Mouse (Mus musculus) forebrain, embryonic 13.5 days (tissue): ENCODE measurements around the gene Clec16a. TPM values are rescaled to one million over a fixed set of nuclear protein-coding genes. Genes with fewer than 3 reads are reported as not detected.

Experiments used
- ATAC-seq: fragments of 200-750 bp; cut with Nextera tagmentation; 2 replicates; pipeline ENCODE4 v1.8.0; 2017
- H3K27ac ChIP-seq: fragments of 300-500 bp; sonication (generic); 2 replicates; pipeline ENCODE4 v1.5.1; 2015; ENCODE audit warnings: inconsistent platforms, mild to moderate bottlenecking, moderate library complexity
- H3K27me3 ChIP-seq: fragments of 300-500 bp; sonication (generic); 2 replicates; pipeline ENCODE4 v1.6.1; 2015; ENCODE audit warnings: mild to moderate bottlenecking, inconsistent platforms
- H3K36me3 ChIP-seq: fragments of 300-500 bp; sonication (generic); 2 replicates; pipeline ENCODE4 v1.6.1; 2015; ENCODE audit warnings: mild to moderate bottlenecking, inconsistent platforms; ENCODE audit not compliant: poor library complexity, severe bottlenecking
- H3K4me1 ChIP-seq: fragments of 300-500 bp; sonication (generic); 2 replicates; pipeline ENCODE4 v1.6.1; 2015; ENCODE audit warnings: inconsistent platforms
- H3K4me2 ChIP-seq: fragments of 300-500 bp; sonication (generic); 2 replicates; pipeline ENCODE4 v1.6.1; 2015; ENCODE audit warnings: inconsistent platforms, mild to moderate bottlenecking, moderate library complexity
- H3K4me3 ChIP-seq: fragments of 300-500 bp; sonication (generic); 2 replicates; pipeline ENCODE4 v1.5.1; 2015; ENCODE audit warnings: mild to moderate bottlenecking, inconsistent platforms
- H3K9ac ChIP-seq: fragments of 300-500 bp; sonication (generic); 2 replicates; pipeline ENCODE4 v1.6.1; 2015; ENCODE audit warnings: mild to moderate bottlenecking, inconsistent platforms
- H3K9me3 ChIP-seq: fragments of 300-500 bp; sonication (generic); replicated peaks from 2 replicates; pipeline ENCODE4 v1.6.1; 2016; ENCODE audit warnings: inconsistent platforms
- WGBS: fragments of 180-500 bp; shearing (Covaris S2); methylation state at CpG from one replicate; pipeline ENCODE4 v1.1.7; 2015; 5-methylcytosine and 5-hydroxymethylcytosine counted together
- polyA plus RNA-seq: library from polyadenylated mRNA; unstranded; fragments of >200 nt; fragmentation: Nextera tagmentation; extraction: Ambion mirVana; gene quantifications from 2 replicates; pipeline ENCODE4 v1.2.1, GENCODE M21; 2015

The Clec16a gene
- polyA plus RNA-seq, 1 experiment from 2014 or later, result 61.7 TPM

- no peak overlapping the region for H3K4me2 ChIP-seq
- no peaks in the 10 kb centered on the region for H3K9me3 ChIP-seq
- H3K27ac ChIP-seq, result no peak overlapping the region
- no peak overlapping the region for H3K9ac ChIP-seq
- H3K27me3 ChIP-seq, result no peaks in the 10 kb centered on the region
- ATAC-seq, result no peak
- peaks cover 68% of the 10 kb centered on the region for H3K36me3 ChIP-seq
- H3K4me3 ChIP-seq, result no peak overlapping the region
- WGBS, result 80% methylated on average over 5 of the region's 5 CpGs
- H3K4me1 ChIP-seq, result 0 out of 2 replicates have a peak, but pooled peaks cover 4% of the 10 kb centered on the region
Measured at GRCm38 (mm10) chr16:10569809-10570395, 24.8 kb downstream of the Clec16a start.

GRCm38 (mm10) chr16:10570708-10571107, 25.6 kb downstream of the Clec16a start:
- H3K27ac ChIP-seq, result no peak overlapping the region
- no peaks in the 10 kb centered on the region for H3K27me3 ChIP-seq
- H3K36me3 ChIP-seq, result peaks cover 68% of the 10 kb centered on the region
- H3K4me3 ChIP-seq, result no peak overlapping the region
- 85% methylated on average over 1 of the region's 1 CpGs for WGBS
- no peak overlapping the region for H3K4me2 ChIP-seq
- H3K9ac ChIP-seq, result no peak overlapping the region
- ATAC-seq, result no peak
- H3K4me1 ChIP-seq, result 0 out of 2 replicates have a peak, but pooled peaks cover 2% of the 10 kb centered on the region
- H3K9me3 ChIP-seq, result no peaks in the 10 kb centered on the region

DNA sequence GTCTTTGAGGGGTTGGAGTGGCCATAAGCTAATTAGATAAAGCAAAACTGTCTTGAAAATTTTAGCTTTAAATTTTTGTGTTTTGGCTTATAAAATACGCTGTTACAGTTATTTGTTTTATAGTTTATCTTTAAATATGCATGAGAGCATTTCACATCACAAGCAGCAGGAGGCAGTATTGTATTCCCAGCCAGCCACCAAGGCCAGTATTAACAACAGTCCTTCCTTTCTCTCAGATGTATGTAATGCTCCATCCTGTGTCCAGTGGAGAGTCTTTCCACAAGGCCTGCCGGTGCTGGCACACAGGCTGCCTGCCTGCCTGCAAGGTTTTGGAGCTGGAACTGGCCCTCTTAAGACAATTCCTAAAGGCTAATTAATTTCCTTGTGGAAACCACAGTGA, 26.7 kb downstream of the Clec16a start:
- Histone ChIP-seq H3K4me2 (no peak overlapping the region), H3K4me1 (no peaks in the 10 kb centered on the region), H3K4me3 (no peak overlapping the region), H3K9me3 (no peaks in the 10 kb centered on the region), H3K27me3 (no peaks in the 10 kb centered on the region), H3K36me3 (peaks cover 72% of the 10 kb centered on the region), H3K27ac (no peak overlapping the region), H3K9ac (no peak overlapping the region)
- no peak for ATAC-seq
- 54% methylated on average over 2 of the region's 2 CpGs for WGBS

- Histone ChIP-seq H3K36me3 (peaks cover 78% of the 10 kb centered on the region), H3K4me1 (no peaks in the 10 kb centered on the region), H3K27me3 (no peaks in the 10 kb centered on the region), H3K4me3 (no peak overlapping the region), H3K9ac (no peak overlapping the region), H3K4me2 (no peak overlapping the region), H3K27ac (no peak overlapping the region), H3K9me3 (no peaks in the 10 kb centered on the region)
- 80% methylated on average over 2 of the region's 2 CpGs for WGBS
- ATAC-seq, result no peak
Measured at GRCm38 (mm10) chr16:10574936-10575335, 29.8 kb downstream of the Clec16a start.

GRCm38 (mm10) chr16:10575915-10576314, 30.8 kb downstream of the Clec16a start:
- H3K27ac ChIP-seq, result no peak overlapping the region
- 95% methylated on average over 4 of the region's 4 CpGs for WGBS
- no peaks in the 10 kb centered on the region for H3K27me3 ChIP-seq
- no peaks in the 10 kb centered on the region for H3K4me1 ChIP-seq
- H3K9me3 ChIP-seq, result no peaks in the 10 kb centered on the region
- H3K4me3 ChIP-seq, result no peak overlapping the region
- ATAC-seq, result no peak
- no peak overlapping the region for H3K4me2 ChIP-seq
- H3K36me3 ChIP-seq, result peaks cover 80% of the 10 kb centered on the region
- H3K9ac ChIP-seq, result no peak overlapping the region

DNA sequence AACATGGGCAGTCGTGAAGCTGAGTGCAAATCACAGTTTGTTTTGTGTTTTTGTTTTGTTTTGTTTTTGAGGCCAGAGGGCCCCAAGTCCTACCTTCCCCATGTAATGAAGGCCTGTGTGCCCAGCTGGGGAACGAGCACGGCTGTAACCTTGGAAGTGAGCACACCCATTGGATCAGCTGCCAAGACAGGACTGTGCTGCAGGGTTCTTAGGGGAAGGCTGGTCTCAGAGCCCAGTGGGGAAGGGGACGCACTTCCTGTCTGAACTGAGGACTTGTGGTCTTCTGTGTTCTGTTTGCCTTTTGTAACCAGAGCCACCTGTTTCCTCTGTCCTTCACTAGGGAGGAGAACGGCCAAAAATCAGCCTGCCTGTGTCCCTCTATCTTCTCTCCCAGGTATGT, 32.4 kb downstream of the Clec16a start:
- H3K9ac ChIP-seq, result no peak overlapping the region

GRCm38 (mm10) chr16:10578376-10578775, 33.2 kb downstream of the Clec16a start:
- H3K36me3 ChIP-seq, result peaks cover 84% of the 10 kb centered on the region
- no peaks in the 10 kb centered on the region for H3K27me3 ChIP-seq
- WGBS, result 85% methylated on average over 1 of the region's 1 CpGs
- no peak overlapping the region for H3K4me2 ChIP-seq
- H3K4me1 ChIP-seq, result no peaks in the 10 kb centered on the region
- H3K9me3 ChIP-seq, result no peaks in the 10 kb centered on the region
- no peak overlapping the region for H3K27ac ChIP-seq
- H3K4me3 ChIP-seq, result no peak overlapping the region
- ATAC-seq, result no peak
- H3K9ac ChIP-seq, result no peak overlapping the region

More for the DNA sequence above, 32.4 kb downstream of the Clec16a start:
- Histone ChIP-seq H3K4me3 (no peak overlapping the region), H3K9me3 (no peaks in the 10 kb centered on the region), H3K4me1 (no peaks in the 10 kb centered on the region), H3K27ac (no peak overlapping the region; the same call in 1 of the 2 replicates), H3K4me2 (no peak overlapping the region), H3K36me3 (peaks cover 84% of the 10 kb centered on the region), H3K27me3 (no peaks in the 10 kb centered on the region)
- no peak for ATAC-seq
- 89% methylated on average over 5 of the region's 5 CpGs for WGBS

- H3K4me2 ChIP-seq, result no peak overlapping the region
- H3K9me3 ChIP-seq, result no peaks in the 10 kb centered on the region
- H3K4me3 ChIP-seq, result no peak overlapping the region
- H3K4me1 ChIP-seq, result no peaks in the 10 kb centered on the region
- peaks cover 89% of the 10 kb centered on the region for H3K36me3 ChIP-seq
- H3K27ac ChIP-seq, result no peak overlapping the region
- H3K27me3 ChIP-seq, result no peaks in the 10 kb centered on the region
- no peak for ATAC-seq
- WGBS, result 89% methylated on average over 2 of the region's 2 CpGs
- no peak overlapping the region for H3K9ac ChIP-seq
Measured at GRCm38 (mm10) chr16:10581234-10581898, 36.2 kb downstream of the Clec16a start.

DNA sequence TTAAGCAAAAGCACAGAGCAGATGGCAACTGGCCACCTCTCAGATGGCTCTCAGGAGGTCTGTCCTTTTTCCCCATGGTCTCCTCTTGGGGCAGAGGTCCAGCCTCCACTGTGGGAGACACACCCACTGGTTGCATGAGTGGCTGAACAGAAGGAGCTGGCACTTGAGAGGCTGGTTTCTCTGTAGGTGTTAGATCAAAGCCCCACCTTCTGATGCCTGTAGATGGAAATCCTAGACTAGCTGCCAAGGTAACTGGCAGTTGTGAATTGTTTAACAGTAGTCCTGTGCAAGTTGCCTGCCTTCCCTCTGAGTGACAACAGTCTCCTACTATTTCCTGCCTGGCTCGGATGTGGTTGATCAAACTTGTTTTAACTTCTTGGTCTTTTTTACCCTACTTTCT, 40.0 kb downstream of the Clec16a start:
- H3K9me3 ChIP-seq, result no peaks in the 10 kb centered on the region
- H3K4me3 ChIP-seq, result no peak overlapping the region
- ATAC-seq, result no peak
- WGBS, result 95% methylated on average over 1 of the region's 1 CpGs
- no peaks in the 10 kb centered on the region for H3K4me1 ChIP-seq
- no peaks in the 10 kb centered on the region for H3K27me3 ChIP-seq
- H3K4me2 ChIP-seq, result no peak overlapping the region
- no peak overlapping the region for H3K9ac ChIP-seq
- peaks cover 76% of the 10 kb centered on the region for H3K36me3 ChIP-seq
- no peak overlapping the region for H3K27ac ChIP-seq

GRCm38 (mm10) chr16:10586546-10586945, 41.4 kb downstream of the Clec16a start:
- H3K9ac ChIP-seq, result no peak overlapping the region
- WGBS, result 91% methylated on average over 3 of the region's 3 CpGs
- no peaks in the 10 kb centered on the region for H3K27me3 ChIP-seq
- H3K27ac ChIP-seq, result no peak overlapping the region
- no peak overlapping the region for H3K4me2 ChIP-seq
- H3K4me1 ChIP-seq, result no peaks in the 10 kb centered on the region
- peaks cover 65% of the 10 kb centered on the region for H3K36me3 ChIP-seq
- no peaks in the 10 kb centered on the region for H3K9me3 ChIP-seq
- no peak overlapping the region for H3K4me3 ChIP-seq
- ATAC-seq, result no peak

DNA sequence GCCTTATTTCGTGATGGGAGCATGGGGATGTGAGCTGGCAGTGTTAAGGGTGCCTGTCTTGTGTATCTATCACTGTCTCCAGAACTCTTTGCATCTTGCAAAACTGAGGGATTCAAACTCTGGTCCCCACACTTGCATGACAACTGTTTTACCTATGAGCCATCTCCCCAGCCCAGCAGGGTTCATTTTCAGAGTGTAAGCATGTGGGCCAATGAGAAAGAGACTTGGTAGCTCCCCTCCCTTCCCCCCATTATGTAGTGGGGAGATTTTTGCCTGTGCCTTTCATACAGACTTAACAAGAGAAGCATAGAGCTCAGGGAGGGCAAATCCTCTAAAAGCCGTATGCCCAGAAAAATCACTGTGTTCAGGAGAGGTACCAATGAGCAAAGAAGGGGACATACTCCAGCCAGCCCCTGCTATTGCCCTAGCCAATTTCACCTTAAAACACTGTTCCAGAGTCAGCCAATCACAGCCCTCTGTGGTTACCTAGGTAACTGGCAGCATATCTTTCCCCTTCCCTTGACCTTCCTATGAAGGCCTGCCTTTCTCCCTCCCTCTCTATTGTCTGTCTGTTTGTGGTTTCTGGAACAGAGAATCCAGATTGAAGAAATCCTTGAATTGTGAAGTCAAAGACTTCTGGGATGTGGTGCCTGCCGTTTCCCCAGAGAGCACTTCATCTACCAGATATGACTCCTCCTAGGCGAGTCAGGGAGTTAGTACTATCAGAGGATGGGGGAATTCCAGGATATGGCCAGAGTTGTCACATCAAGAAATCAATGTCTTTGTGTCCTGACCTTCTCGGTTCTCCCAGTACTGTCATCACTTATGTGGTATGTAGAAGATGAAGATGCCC, 55.0 kb downstream of the Clec16a start:
- Histone ChIP-seq H3K9ac (no peak overlapping the region), H3K27me3 (no peaks in the 10 kb centered on the region), H3K4me3 (no peak overlapping the region), H3K36me3 (peaks cover 26% of the 10 kb centered on the region), H3K4me2 (no peak overlapping the region), H3K27ac (peak overlapping the region; percentile 59), H3K9me3 (no peaks in the 10 kb centered on the region), H3K4me1 (peaks cover 8% of the 10 kb centered on the region; the same call in 1 of the 2 replicates)
- peak; percentile 76 for ATAC-seq
- 61% methylated on average over 5 of the region's 5 CpGs for WGBS

DNA sequence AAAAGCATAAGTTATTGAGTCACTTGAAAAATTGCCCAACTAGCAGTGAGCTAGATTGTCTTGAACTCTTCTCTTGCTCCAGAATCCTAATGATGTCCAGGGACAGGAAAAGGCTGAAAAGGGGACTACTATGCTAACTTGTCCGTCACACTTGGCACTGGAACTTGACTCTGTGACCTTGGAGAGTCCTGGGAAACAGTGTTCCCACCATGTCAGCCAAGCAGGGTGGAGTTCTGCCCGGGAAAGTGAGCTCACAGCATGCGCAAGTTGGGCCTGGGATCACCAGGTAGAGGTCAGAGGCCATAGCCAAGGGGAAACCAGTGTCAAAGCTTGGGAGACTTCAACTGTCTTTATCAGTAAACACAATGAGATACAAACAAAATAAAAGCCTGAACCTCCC, 62.7 kb downstream of the Clec16a start:
- Histone ChIP-seq H3K27ac (no peak overlapping the region), H3K9me3 (no peaks in the 10 kb centered on the region), H3K9ac (no peak overlapping the region), H3K36me3 (peaks cover 33% of the 10 kb centered on the region), H3K4me2 (no peak overlapping the region), H3K4me1 (no peaks in the 10 kb centered on the region), H3K27me3 (no peaks in the 10 kb centered on the region), H3K4me3 (no peak overlapping the region)
- no peak for ATAC-seq
- 87% methylated on average over 3 of the region's 3 CpGs for WGBS
